7 mouse cellular contexts compared by ENCODE assay signal in genomic region chr3:65585823-65586482, GRCm38 (mm10). TPM values are rescaled to one million over a fixed set of nuclear protein-coding genes. Genes with fewer than 3 reads are reported as not detected.
DNase-seq lines count a peak whose midpoint lies in the region; ATAC-seq and TF ChIP-seq lines count a peak whose summit lies in the region.

No protein-coding gene starts in this region.

- no peaks in the 10 kb centered on the region for H3K9me3 ChIP-seq in lung, embryonic 14.5 days (ENCODE audit: low read depth, low read length)
- no peaks in the 10 kb centered on the region for H3K9me3 ChIP-seq in forebrain, embryonic 11.5 days (ENCODE audit: control insufficient read depth, low read length)
- no peaks in the 10 kb centered on the region for H3K9me3 ChIP-seq in limb, embryonic 11.5 days (ENCODE audit: control insufficient read depth, low read length)
- H3K9me3 ChIP-seq in neural tube, embryonic 15.5 days (replicated peaks), result no peaks in the 10 kb centered on the region

- peak; percentile 48 for DNase-seq in lung, embryonic 14.5 days
- no peak for DNase-seq in lung, postnatal 25 days (ENCODE audit: low spot score)
- DNase-seq in forebrain, embryonic 11.5 days (ENCODE audit: low spot score), result no peak
- no peak for DNase-seq in limb, embryonic 11.5 days (ENCODE audit: low spot score)
- DNase-seq in thymus, postnatal 25 days, result no peak
- no peak for DNase-seq in B cell, adult 2 months

- H3K4me3 ChIP-seq in lung, embryonic 14.5 days (ENCODE audit: low read depth, low read length), result peak overlapping the region; percentile 20
- H3K4me3 ChIP-seq in forebrain, embryonic 11.5 days (ENCODE audit: low read depth, low read length), result peak overlapping the region; percentile 22
- no peak overlapping the region for H3K4me3 ChIP-seq in limb, embryonic 11.5 days (ENCODE audit: low read depth, low read length)
- H3K4me3 ChIP-seq in neural tube, embryonic 15.5 days (replicated peaks), result peak overlapping the region; percentile 30

- ATAC-seq in lung, embryonic 14.5 days (ENCODE audit: insufficient read depth), result peak; percentile 55
- peak; percentile 37 for ATAC-seq in forebrain, embryonic 11.5 days (replicated peaks; ENCODE audit: low FRiP score)
- no peak; the same call in 1 of the 2 replicates for ATAC-seq in limb, embryonic 11.5 days (ENCODE audit: insufficient number of reproducible peaks, low FRiP score, low TSS enrichment, low read depth)
- ATAC-seq in neural tube, embryonic 15.5 days (ENCODE audit: low FRiP score), result peak; percentile 58

- no peaks in the 10 kb centered on the region for H3K27me3 ChIP-seq in lung, embryonic 14.5 days (ENCODE audit: insufficient read depth, low read length)
- no peaks in the 10 kb centered on the region; the same call in 1 of the 2 replicates for H3K27me3 ChIP-seq in forebrain, embryonic 11.5 days (ENCODE audit: control insufficient read depth, insufficient read depth, low read length)
- no peaks in the 10 kb centered on the region for H3K27me3 ChIP-seq in limb, embryonic 11.5 days (ENCODE audit: control insufficient read depth, insufficient read depth, low read length)
- H3K27me3 ChIP-seq in neural tube, embryonic 15.5 days (replicated peaks), result no peaks in the 10 kb centered on the region

- TF ChIP-seq CTCF in lung, embryonic 14.5 days (IDR thresholded peaks at IDR 0.05; ENCODE audit: low read depth), result no peak

- H3K9ac ChIP-seq in lung, embryonic 14.5 days, result peak overlapping the region; percentile 28; the same call in 1 of the 2 replicates
- no peak overlapping the region; the same call in 1 of the 2 replicates for H3K9ac ChIP-seq in forebrain, embryonic 11.5 days (ENCODE audit: low read length)
- no peak overlapping the region for H3K9ac ChIP-seq in limb, embryonic 11.5 days (ENCODE audit: low read length)
- peak overlapping the region; percentile 32; the same call in 1 of the 2 replicates for H3K9ac ChIP-seq in neural tube, embryonic 15.5 days (replicated peaks)

- no peaks in the 10 kb centered on the region for H3K36me3 ChIP-seq in lung, embryonic 14.5 days (ENCODE audit: insufficient read depth)
- H3K36me3 ChIP-seq in forebrain, embryonic 11.5 days (ENCODE audit: control insufficient read depth, insufficient read depth, low read length), result no peaks in the 10 kb centered on the region
- no peaks in the 10 kb centered on the region for H3K36me3 ChIP-seq in limb, embryonic 11.5 days (ENCODE audit: control insufficient read depth, insufficient read depth, low read length)
- H3K36me3 ChIP-seq in neural tube, embryonic 15.5 days, result no peaks in the 10 kb centered on the region

- peaks cover 18% of the 10 kb centered on the region for H3K4me1 ChIP-seq in lung, embryonic 14.5 days (ENCODE audit: insufficient read depth)
- H3K4me1 ChIP-seq in forebrain, embryonic 11.5 days (replicated peaks; ENCODE audit: control insufficient read depth, insufficient read depth, low read length), result peaks cover 8% of the 10 kb centered on the region; the same call in 1 of the 2 replicates
- peaks cover 9% of the 10 kb centered on the region for H3K4me1 ChIP-seq in limb, embryonic 11.5 days (ENCODE audit: control insufficient read depth, insufficient read depth, low read length)
- peaks cover 11% of the 10 kb centered on the region for H3K4me1 ChIP-seq in neural tube, embryonic 15.5 days

- peak overlapping the region; percentile 63 for H3K4me2 ChIP-seq in lung, embryonic 14.5 days
- H3K4me2 ChIP-seq in forebrain, embryonic 11.5 days (ENCODE audit: low read depth, low read length, severe bottlenecking), result peak overlapping the region; percentile 53
- peak overlapping the region; percentile 5; the same call in 1 of the 2 replicates for H3K4me2 ChIP-seq in limb, embryonic 11.5 days (ENCODE audit: low read depth, severe bottlenecking)
- peak overlapping the region; percentile 60 for H3K4me2 ChIP-seq in neural tube, embryonic 15.5 days

- WGBS in lung, embryonic 14.5 days, result 16% methylated on average over 16 of the region's 16 CpGs
- 27% methylated on average over 16 of the region's 16 CpGs for WGBS in forebrain, embryonic 11.5 days
- 38% methylated on average over 16 of the region's 16 CpGs for WGBS in limb, embryonic 11.5 days
- 35% methylated on average over 16 of the region's 16 CpGs for WGBS in neural tube, embryonic 15.5 days

- H3K27ac ChIP-seq in lung, embryonic 14.5 days (ENCODE audit: low read depth), result peak overlapping the region; percentile 63
- no peak overlapping the region for H3K27ac ChIP-seq in forebrain, embryonic 11.5 days (ENCODE audit: low read depth, low read length)
- H3K27ac ChIP-seq in limb, embryonic 11.5 days (replicated peaks; ENCODE audit: low read depth, low read length), result no peak overlapping the region
- H3K27ac ChIP-seq in neural tube, embryonic 15.5 days (replicated peaks), result no peak overlapping the region

RNA-seq across cellular contexts. Expression of gene Tiparp, which starts 57.7 kb away (rescaled TPM):
- polyA plus RNA-seq in lung, embryonic 14.5 days (2014; fragmentation: Nextera tagmentation; extraction: Ambion mirVana), result 44.4 and 47.4 TPM in 2 replicates
- polyA plus RNA-seq in forebrain, embryonic 11.5 days (2014; fragmentation: Nextera tagmentation; extraction: Ambion mirVana), result 27.2 and 31.1 TPM in 2 replicates
- polyA plus RNA-seq in limb, embryonic 11.5 days (2014; fragmentation: Nextera tagmentation; extraction: Ambion mirVana), result 35.8 and 44.3 TPM in 2 replicates
- 24.6 and 28.7 TPM in 2 replicates for polyA plus RNA-seq in neural tube, embryonic 15.5 days (2015; fragmentation: Nextera tagmentation; extraction: Ambion mirVana)

Comparison
In these comparisons a context has a peak if more than half of its experiments do, and no peak if none do; other contexts are left out.
1. H3K4me2 ChIP-seq: peak in every context shown above with its lines; median percentile 63 in lung, embryonic 14.5 days; 60 in neural tube, embryonic 15.5 days; 53 in forebrain, embryonic 11.5 days; 5 in limb, embryonic 11.5 days.
2. H3K9ac ChIP-seq: peak in lung, embryonic 14.5 days (single experiment) and neural tube, embryonic 15.5 days (single experiment); none in forebrain, embryonic 11.5 days (single experiment) and limb, embryonic 11.5 days (single experiment).